Mouse (Mus musculus) E14TG2a.4 (cell line): ENCODE results near the gene Hdac5.

Experiments
- CTCF ChIP-seq: conservative IDR thresholded peaks from 2 replicates; pipeline ENCODE4 v1.5.1; 2014; ENCODE audit warnings: low read length
- NANOG ChIP-seq: IDR thresholded peaks from 2 replicates; pipeline ENCODE4 v1.6.1; 2014; ENCODE audit warnings: borderline replicate concordance, low read length, mixed read lengths

DNA sequence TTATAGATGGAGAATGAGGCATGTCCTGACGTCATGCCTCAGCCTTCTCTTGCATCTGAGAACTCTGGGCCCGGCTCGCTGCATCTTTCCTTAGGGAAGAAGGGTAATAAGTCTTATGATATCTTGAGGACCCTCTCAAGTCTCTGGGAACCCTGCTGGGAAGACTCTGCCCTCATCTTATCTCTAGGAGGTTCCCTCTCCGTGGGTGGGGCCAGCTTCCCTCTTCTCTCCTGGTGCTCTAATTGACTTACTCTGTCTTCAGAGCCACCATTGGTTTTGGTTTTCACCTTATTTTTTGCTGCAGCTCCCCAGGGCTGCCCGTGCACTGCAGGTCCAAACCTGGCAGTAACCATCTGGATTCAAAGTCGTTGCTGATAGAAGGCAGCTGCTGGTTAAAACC is 28.1 kb upstream of the Hdac5 start:
- TF ChIP-seq CTCF (no peak), NANOG (no peak)
